Mouse (Mus musculus) limb, embryonic 15.5 days (tissue): ENCODE results near the gene Slc6a6. TPM values are rescaled to one million over a fixed set of nuclear protein-coding genes. Genes with fewer than 3 reads are reported as not detected.

Experiments
- ATAC-seq: fragments of 200-750 bp; cut with Nextera tagmentation; 2 replicates; pipeline ENCODE4 v1.8.0; 2017; ENCODE audit warnings: low read depth, moderate TSS enrichment; ENCODE audit not compliant: insufficient number of reproducible peaks, low FRiP score, low TSS enrichment
- H3K27ac ChIP-seq: fragments of 300-500 bp; sonication (generic); 2 replicates; pipeline ENCODE4 v1.5.1; 2015; ENCODE audit warnings: moderate library complexity, mild to moderate bottlenecking, inconsistent platforms
- H3K27me3 ChIP-seq: fragments of 300-500 bp; sonication (generic); 2 replicates; pipeline ENCODE4 v1.6.1; 2015; ENCODE audit warnings: inconsistent platforms
- H3K36me3 ChIP-seq: fragments of 300-500 bp; sonication (generic); 2 replicates; pipeline ENCODE4 v1.6.1; 2015; ENCODE audit warnings: inconsistent platforms
- H3K4me1 ChIP-seq: fragments of 300-500 bp; sonication (generic); 2 replicates; pipeline ENCODE4 v1.6.1; 2015; ENCODE audit warnings: inconsistent platforms
- H3K4me2 ChIP-seq: fragments of 300-500 bp; sonication (generic); 2 replicates; pipeline ENCODE4 v1.6.1; 2015; ENCODE audit warnings: mild to moderate bottlenecking, inconsistent platforms
- H3K4me3 ChIP-seq: fragments of 300-500 bp; sonication (generic); 2 replicates; pipeline ENCODE4 v1.5.1; 2015; ENCODE audit warnings: mild to moderate bottlenecking, inconsistent platforms
- H3K9ac ChIP-seq: fragments of 300-500 bp; sonication (generic); 2 replicates; pipeline ENCODE4 v1.6.1; 2015; ENCODE audit warnings: inconsistent platforms
- H3K9me3 ChIP-seq: fragments of 300-500 bp; sonication (generic); 2 replicates; pipeline ENCODE4 v1.6.1; 2016; ENCODE audit warnings: inconsistent platforms
- WGBS: fragments of 180-500 bp; shearing (Covaris S2); methylation state at CpG from one replicate; pipeline ENCODE4 v1.1.7; 2015; 5-methylcytosine and 5-hydroxymethylcytosine counted together
- polyA plus RNA-seq: library from polyadenylated mRNA; unstranded; fragments of >200 nt; fragmentation: Nextera tagmentation; extraction: Ambion mirVana; gene quantifications from 2 replicates; pipeline ENCODE4 v1.2.1, GENCODE M21; 2015

Gene Slc6a6
- polyA plus RNA-seq, 1 experiment from 2014 or later, result 46.8 TPM

DNA sequence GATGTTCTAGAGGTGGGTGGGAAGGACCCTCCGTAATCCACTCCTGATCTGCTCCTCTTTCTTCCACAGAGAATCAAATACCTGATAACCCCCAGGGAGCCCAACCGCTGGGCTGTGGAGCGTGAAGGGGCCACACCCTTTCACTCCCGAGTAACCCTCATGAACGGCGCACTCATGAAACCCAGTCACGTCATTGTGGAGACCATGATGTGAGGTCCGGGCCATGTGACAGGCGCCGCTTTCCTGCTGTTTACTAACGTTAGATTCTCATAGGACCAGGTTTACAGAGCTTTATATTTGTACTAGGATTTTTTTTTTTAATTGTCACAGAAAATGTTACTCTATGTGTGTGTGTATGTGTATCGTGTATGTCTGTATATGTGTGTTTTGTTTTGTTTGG lies 71.0 kb downstream of the Slc6a6 start:
- Histone ChIP-seq H3K4me3 (no peak overlapping the region), H3K27ac (no peak overlapping the region), H3K36me3 (peaks cover 57% of the 10 kb centered on the region), H3K9me3 (no peaks in the 10 kb centered on the region), H3K4me2 (no peak overlapping the region), H3K27me3 (no peaks in the 10 kb centered on the region), H3K4me1 (no peaks in the 10 kb centered on the region; the same call in 1 of the 2 replicates), H3K9ac (no peak overlapping the region)
- no peak for ATAC-seq
- 84% methylated on average over 12 of the region's 12 CpGs for WGBS

DNA sequence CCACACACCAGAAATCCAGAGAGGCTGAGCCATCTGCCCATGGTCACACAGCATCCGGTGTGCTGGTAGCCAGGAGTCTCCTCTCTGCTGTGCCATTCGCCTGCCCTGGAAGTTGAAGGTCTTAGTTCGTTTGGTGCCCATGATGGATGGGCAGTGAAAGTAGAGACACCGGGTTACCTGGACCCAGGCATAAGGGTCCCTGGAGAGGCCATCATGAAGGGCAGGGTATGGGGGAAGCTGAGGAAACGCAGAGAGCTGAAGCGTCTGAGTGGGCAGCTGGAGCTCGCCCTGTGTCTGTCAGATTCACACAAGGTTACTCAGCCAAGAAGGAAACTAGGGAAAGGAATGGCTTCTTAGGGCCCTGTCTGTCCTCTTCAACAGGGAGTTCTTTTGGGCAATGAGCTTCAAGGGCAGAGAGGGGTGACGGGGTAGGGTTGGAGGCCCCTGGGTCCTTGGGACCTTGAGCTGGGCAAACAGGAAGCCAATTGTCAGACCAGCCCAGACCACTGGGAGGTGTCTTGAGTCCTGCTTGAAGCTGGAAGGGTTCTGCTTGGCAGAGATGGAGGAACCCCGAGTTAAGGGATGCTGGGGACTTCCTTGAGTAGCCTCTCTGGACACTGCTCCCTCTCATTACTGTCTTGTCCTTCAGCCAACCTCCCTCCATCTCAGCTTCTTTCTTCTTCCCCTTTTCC lies 78.3 kb downstream of the Slc6a6 start:
- 80% methylated on average over 9 of the region's 9 CpGs for WGBS

DNA sequence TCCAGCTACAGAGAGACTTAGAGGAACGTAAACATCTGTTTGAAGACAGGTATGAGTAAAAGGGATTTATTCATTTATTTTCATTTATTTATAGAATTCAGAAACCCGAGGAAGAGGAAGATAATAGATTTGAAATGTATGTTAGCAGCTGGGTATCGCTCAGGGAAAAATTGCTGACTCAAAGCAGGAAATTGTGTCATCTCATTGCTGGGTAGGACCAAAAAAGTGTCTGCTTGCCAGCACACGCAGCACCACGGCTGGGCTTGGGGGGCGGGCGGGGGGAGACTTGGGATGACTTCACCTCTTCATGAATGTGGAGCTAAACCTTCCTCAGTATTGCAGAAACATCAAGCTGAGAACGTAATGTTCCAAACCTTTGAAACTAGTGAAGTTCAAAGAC lies 83.7 kb downstream of the Slc6a6 start:
- no peak for ATAC-seq
- WGBS, result 70% methylated on average over 8 of the region's 8 CpGs
- H3K27ac ChIP-seq, result no peak overlapping the region

More for the DNA sequence above, 78.3 kb downstream of the Slc6a6 start:
- Histone ChIP-seq H3K36me3 (peaks cover 14% of the 10 kb centered on the region), H3K9ac (no peak overlapping the region), H3K27me3 (no peaks in the 10 kb centered on the region), H3K4me1 (no peaks in the 10 kb centered on the region), H3K27ac (no peak overlapping the region), H3K9me3 (no peaks in the 10 kb centered on the region), H3K4me2 (no peak overlapping the region), H3K4me3 (no peak overlapping the region)
- no peak for ATAC-seq

DNA sequence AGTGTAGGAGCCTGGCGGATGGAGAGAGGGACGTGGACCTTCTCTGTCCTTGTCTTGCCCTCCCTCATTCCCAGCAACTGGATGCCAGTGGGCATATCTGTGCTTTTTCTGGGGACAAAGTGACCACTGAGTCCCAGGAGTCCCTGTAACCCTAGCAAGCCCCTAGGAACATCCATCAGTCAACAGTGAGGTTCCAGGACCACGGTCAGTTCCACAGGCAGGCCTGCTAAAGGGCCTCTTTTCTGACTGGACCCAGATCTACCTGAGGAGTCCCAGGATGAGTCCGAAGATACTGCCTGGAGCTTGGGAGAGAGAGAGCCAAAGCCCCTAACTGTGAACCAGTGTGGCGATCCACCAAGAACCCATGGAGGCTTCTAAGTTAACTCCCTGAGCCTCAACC lies 90.1 kb downstream of the Slc6a6 start:
- no peak overlapping the region for H3K4me2 ChIP-seq
- no peak for ATAC-seq
- H3K36me3 ChIP-seq, result no peaks in the 10 kb centered on the region
- no peak overlapping the region for H3K9ac ChIP-seq
- no peaks in the 10 kb centered on the region for H3K9me3 ChIP-seq
- H3K4me3 ChIP-seq, result no peak overlapping the region
- WGBS, result 70% methylated on average over 5 of the region's 5 CpGs
- H3K4me1 ChIP-seq, result no peaks in the 10 kb centered on the region
- peaks cover 8% of the 10 kb centered on the region for H3K27me3 ChIP-seq
- H3K27ac ChIP-seq, result no peak overlapping the region

More for the DNA sequence above, 83.7 kb downstream of the Slc6a6 start:
- H3K27me3 ChIP-seq, result no peaks in the 10 kb centered on the region
- no peak overlapping the region for H3K9ac ChIP-seq
- H3K4me2 ChIP-seq, result no peak overlapping the region
- H3K4me1 ChIP-seq, result no peaks in the 10 kb centered on the region
- H3K9me3 ChIP-seq, result no peaks in the 10 kb centered on the region
- no peaks in the 10 kb centered on the region for H3K36me3 ChIP-seq
- H3K4me3 ChIP-seq, result no peak overlapping the region

GRCm38 (mm10) chr6:91776543-91776942 lies 92.7 kb downstream of the Slc6a6 start:
- H3K4me1 ChIP-seq, result no peaks in the 10 kb centered on the region
- H3K9me3 ChIP-seq, result no peaks in the 10 kb centered on the region
- no peak overlapping the region for H3K4me2 ChIP-seq
- no peak overlapping the region for H3K9ac ChIP-seq
- 12% methylated on average over 9 of the region's 9 CpGs for WGBS
- no peak overlapping the region for H3K4me3 ChIP-seq
- H3K36me3 ChIP-seq, result no peaks in the 10 kb centered on the region
- H3K27me3 ChIP-seq, result peaks cover 8% of the 10 kb centered on the region
- ATAC-seq, result no peak
- no peak overlapping the region for H3K27ac ChIP-seq

GRCm38 (mm10) chr6:91779206-91779605 lies 95.4 kb downstream of the Slc6a6 start:
- Histone ChIP-seq H3K4me3 (no peak overlapping the region), H3K4me1 (no peaks in the 10 kb centered on the region), H3K27me3 (peaks cover 8% of the 10 kb centered on the region), H3K9ac (no peak overlapping the region), H3K4me2 (no peak overlapping the region), H3K9me3 (no peaks in the 10 kb centered on the region), H3K36me3 (no peaks in the 10 kb centered on the region), H3K27ac (no peak overlapping the region)
- ATAC-seq, result no peak
- 50% methylated on average over 8 of the region's 9 CpGs for WGBS

DNA sequence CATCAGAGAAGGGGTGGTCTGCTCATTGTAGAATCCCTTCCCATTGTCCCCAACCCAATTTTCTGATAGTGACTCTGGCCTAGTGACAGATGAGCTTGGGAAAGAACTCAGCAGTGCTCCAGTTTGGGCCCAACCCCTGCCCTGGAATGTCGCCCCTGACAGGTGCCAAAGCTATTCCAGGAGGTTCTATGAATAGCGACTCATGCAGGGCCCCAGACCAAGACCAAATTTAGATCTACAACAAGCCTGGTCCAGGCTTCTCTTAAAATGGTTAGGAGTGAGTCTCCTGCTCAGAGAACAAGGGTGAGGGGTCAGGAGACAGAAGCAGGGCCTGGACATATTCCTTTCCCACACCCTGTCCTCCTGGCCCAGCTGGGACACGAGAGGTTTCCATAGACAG lies 101.2 kb downstream of the Slc6a6 start:
- WGBS, result 70% methylated on average over 3 of the region's 3 CpGs
- H3K27ac ChIP-seq, result no peak overlapping the region
- H3K9me3 ChIP-seq, result no peaks in the 10 kb centered on the region
- H3K9ac ChIP-seq, result no peak overlapping the region
- ATAC-seq, result 0 out of 2 replicates have a peak, but pooled peaks have one; percentile 26
- no peak overlapping the region for H3K4me2 ChIP-seq
- H3K4me3 ChIP-seq, result no peak overlapping the region
- no peaks in the 10 kb centered on the region for H3K27me3 ChIP-seq
- H3K36me3 ChIP-seq, result no peaks in the 10 kb centered on the region
- H3K4me1 ChIP-seq, result no peaks in the 10 kb centered on the region

DNA sequence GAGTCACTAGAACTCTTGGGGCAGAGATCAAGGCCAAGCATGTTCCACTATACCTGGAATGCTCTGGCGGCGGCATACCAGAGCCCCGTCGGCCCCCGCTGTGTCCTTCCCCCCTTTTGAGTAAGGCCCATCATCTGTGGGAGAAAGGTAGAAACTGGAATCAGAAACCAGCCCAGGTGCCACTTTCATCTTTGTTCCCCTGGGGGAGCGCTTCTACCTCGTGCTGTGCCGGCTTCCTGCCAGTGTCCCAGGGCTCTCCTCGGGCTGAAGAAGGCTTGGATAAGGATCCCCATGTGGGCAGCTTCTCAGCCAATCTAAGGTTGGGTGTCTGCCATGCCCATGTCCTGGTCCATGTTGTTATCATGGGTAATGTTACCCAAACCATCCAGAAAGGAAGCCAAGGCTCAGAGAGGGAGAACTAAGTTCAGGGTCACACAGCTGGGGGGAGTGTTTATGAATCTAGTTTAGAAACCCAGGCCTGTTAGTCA lies 104.5 kb downstream of the Slc6a6 start:
- Histone ChIP-seq H3K27me3 (no peaks in the 10 kb centered on the region), H3K27ac (no peak overlapping the region), H3K9me3 (no peaks in the 10 kb centered on the region), H3K4me3 (no peak overlapping the region), H3K9ac (no peak overlapping the region), H3K36me3 (no peaks in the 10 kb centered on the region), H3K4me1 (peaks cover 2% of the 10 kb centered on the region; the same call in 1 of the 2 replicates), H3K4me2 (no peak overlapping the region)
- WGBS, result 75% methylated on average over 9 of the region's 9 CpGs
- ATAC-seq, result no peak

DNA sequence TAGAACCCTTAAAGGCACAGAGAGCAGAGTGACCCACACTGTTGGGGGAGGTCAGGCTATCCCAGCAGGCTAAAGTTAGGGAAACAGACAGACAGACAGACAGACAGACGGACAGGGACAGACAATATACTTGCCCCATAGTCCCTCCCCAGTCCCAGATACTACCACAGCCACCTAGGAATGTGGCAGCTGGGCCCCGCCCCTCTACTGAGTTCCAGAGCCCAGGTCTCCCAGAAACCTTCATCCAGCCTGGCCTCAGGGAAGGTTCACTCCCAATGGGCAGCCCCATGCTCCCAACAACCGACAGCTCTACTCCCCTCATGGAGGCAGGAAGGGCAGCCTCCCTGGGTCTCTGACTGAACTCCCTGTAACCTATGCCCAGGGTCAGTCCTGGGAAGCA lies 111.8 kb downstream of the Slc6a6 start:
- ATAC-seq, result no peak
- H3K27ac ChIP-seq, result no peak overlapping the region
- no peak overlapping the region for H3K4me2 ChIP-seq
- H3K27me3 ChIP-seq, result no peaks in the 10 kb centered on the region
- H3K9me3 ChIP-seq, result no peaks in the 10 kb centered on the region
- H3K36me3 ChIP-seq, result no peaks in the 10 kb centered on the region
- H3K4me3 ChIP-seq, result no peak overlapping the region
- WGBS, result 59% methylated on average over 3 of the region's 3 CpGs
- H3K9ac ChIP-seq, result no peak overlapping the region
- peaks cover 8% of the 10 kb centered on the region; the same call in 1 of the 2 replicates for H3K4me1 ChIP-seq

DNA sequence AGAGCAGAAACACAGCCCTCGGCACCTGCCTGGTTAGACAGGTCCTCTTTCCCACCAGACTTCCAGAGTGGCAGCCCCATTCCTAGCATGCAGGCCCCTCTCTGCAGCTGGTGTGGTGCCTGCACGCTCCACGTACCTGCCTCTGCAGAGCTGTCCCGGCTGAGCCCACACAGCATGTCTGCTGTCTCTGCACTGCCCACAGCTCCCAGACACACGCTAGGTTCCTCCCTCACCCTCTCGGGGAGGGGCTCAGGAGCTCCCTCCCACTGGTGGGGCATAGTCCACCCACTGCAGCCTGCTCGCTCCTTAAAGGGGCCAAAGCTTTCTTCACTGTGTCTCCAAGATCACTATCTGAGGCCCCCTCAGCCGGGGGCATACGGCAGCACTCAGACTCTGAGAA lies 112.2 kb downstream of the Slc6a6 start:
- WGBS, result 41% methylated on average over 9 of the region's 9 CpGs
- peak; percentile 37; the same call in 1 of the 2 replicates for ATAC-seq
- Histone ChIP-seq H3K4me3 (no peak overlapping the region), H3K4me1 (peaks cover 8% of the 10 kb centered on the region; the same call in 1 of the 2 replicates), H3K4me2 (no peak overlapping the region), H3K9ac (no peak overlapping the region), H3K27me3 (no peaks in the 10 kb centered on the region), H3K9me3 (no peaks in the 10 kb centered on the region), H3K27ac (0 out of 2 replicates have a peak overlapping the region, but pooled peaks have one; percentile 35), H3K36me3 (no peaks in the 10 kb centered on the region)

DNA sequence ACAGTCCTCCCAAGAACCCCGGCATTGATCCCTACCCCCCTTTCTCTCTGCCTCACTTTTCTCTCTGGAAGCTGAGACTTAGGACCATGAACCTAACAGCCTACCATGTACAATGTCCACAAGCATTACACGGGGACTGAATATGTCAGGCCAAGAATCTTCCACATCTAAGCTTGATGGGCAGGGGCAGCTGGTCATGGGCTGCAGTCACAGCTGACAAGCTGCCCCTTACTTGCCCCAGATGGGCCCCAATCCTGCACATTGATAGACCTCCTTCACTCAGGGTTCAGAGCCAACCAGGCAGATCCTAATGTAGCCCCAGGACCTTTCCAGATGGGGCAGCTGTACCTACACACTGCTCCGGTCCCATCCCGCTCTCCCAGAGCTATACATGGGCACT lies 112.9 kb downstream of the Slc6a6 start:
- Histone ChIP-seq H3K4me2 (no peak overlapping the region), H3K9me3 (no peaks in the 10 kb centered on the region), H3K4me1 (peaks cover 8% of the 10 kb centered on the region; the same call in 1 of the 2 replicates), H3K27me3 (no peaks in the 10 kb centered on the region), H3K36me3 (no peaks in the 10 kb centered on the region), H3K9ac (no peak overlapping the region), H3K4me3 (no peak overlapping the region), H3K27ac (no peak overlapping the region)
- peak; percentile 27; the same call in 1 of the 2 replicates for ATAC-seq
- 87% methylated on average over 4 of the region's 4 CpGs for WGBS

DNA sequence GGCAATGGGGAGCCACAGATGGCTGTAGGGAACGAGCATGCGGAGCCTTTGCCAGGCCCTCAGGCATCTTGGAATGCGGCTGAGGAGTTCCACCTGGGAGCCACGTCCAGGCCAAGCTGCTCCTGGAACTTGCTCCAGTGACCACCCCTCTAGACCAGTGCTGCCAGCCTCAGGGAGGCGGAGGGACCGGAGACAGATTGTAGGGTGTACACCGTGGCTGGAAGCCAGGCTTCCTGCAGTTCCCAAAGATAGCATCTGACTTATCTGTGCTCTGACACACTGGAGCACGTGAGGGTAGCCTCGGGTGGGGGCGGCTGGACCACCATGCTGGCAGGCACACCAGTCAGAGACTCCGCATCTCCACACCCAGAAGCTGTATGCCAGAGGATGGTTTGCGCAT lies 114.6 kb downstream of the Slc6a6 start:
- H3K27me3 ChIP-seq, result peaks cover 6% of the 10 kb centered on the region
- no peak for ATAC-seq
- H3K36me3 ChIP-seq, result no peaks in the 10 kb centered on the region
- H3K4me3 ChIP-seq, result no peak overlapping the region
- H3K4me1 ChIP-seq, result 0 out of 2 replicates have a peak, but pooled peaks cover 6% of the 10 kb centered on the region
- H3K4me2 ChIP-seq, result no peak overlapping the region
- WGBS, result 64% methylated on average over 12 of the region's 12 CpGs
- H3K9me3 ChIP-seq, result no peaks in the 10 kb centered on the region
- no peak overlapping the region for H3K9ac ChIP-seq
- no peak overlapping the region for H3K27ac ChIP-seq
